Mouse (Mus musculus): ENCODE results near the gene Ifitm5. TPM values are rescaled to one million over a fixed set of nuclear protein-coding genes. Genes with fewer than 3 reads are reported as not detected.

The Ifitm5 gene
- total and polyA plus RNA-seq, 3 experiments = 0.16 to 1.6 (median 1.2) TPM

DNA sequence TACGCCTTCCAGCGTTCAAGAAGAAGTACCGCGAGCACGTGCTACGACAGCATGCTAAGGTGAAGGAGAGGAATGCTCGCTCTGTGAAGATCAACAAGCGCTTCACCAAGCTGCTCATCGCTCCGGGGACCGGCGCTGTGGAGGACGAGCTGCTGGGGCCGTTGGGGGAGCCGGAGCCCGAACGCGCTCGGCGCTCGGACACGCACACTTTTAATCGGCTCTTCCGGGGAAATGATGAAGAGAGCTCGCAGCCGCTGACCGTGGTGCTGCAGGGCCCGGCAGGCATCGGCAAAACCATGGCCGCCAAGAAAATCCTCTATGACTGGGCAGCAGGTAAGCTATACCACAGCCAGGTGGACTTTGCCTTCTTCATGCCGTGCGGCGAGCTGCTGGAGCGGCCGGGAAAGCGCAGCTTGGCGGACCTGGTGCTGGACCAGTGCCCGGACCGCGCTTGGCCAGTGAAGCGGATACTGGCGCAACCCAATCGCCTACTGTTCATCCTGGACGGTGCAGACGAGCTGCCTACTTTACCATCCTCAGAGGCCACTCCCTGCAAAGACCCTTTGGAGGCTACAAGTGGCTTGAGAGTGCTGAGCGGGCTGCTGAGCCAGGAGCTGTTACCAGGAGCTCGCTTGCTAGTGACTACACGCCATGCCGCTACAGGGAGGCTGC lies 27.6 kb downstream of the Ifitm5 start:
- no peak for ATAC-seq (ENCODE audit: extremely low read depth, insufficient number of reproducible peaks, low FRiP score, poor library complexity, severe bottlenecking)
- TF ChIP-seq GATA1 (IDR thresholded peaks at IDR 0.05; ENCODE audit: borderline replicate concordance, low read length) (no peak), TAL1 (conservative IDR thresholded peaks at IDR 0.05; ENCODE audit: low read depth, low read length) (no peak), POLR2AphosphoS5 (IDR thresholded peaks at IDR 0.05; ENCODE audit: insufficient replicate concordance, low read depth, low read length) (no peak), GATA2 (IDR thresholded peaks at IDR 0.05; ENCODE audit: borderline replicate concordance, low read depth, low read length) (no peak), CTCF (IDR thresholded peaks at IDR 0.05; ENCODE audit: low read depth, low read length) (no peak)

DNA sequence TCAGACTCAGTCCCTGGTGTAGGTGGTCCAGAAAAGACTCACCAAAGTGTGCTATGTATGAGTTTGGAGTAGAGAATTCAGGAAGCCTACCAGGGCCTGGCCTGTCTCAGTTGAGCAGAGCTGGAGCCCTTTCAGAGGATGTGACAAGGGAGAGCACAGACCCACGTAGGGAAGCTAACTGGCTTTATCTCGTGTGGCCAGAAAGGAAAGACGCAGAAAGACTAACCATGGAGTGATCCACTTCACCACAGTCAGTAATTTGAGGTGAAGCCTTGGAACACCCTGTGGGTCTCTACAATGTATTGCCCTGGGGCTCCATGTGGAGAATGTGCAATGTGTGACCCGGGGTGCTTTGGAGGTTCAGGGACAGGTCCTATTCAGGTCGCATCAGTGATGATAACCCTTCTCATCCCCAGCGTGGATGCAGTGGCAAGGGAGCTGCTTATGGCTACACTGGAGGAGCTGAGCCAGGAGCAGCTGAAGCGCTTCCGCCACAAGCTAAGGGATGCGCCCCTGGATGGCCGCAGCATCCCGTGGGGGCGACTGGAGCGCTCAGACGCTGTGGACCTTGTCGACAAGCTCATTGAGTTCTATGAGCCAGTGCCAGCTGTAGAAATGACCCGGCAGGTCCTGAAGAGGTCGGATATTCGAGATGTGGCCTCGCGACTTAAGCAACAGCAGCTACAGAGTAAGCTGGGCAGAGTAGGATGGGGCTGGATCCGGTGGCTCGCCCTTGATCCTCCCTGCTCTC lies 28.7 kb downstream of the Ifitm5 start:
- DNase-seq (ENCODE audit: low spot score) = no peak
- peak overlapping the region; percentile 51; the same call in 1 of the 2 replicates for H3K4me3 ChIP-seq (ENCODE audit: low read depth, low read length)
- TF ChIP-seq POLR2AphosphoS5 (IDR thresholded peaks at IDR 0.05; ENCODE audit: insufficient replicate concordance, low read depth, low read length) = no peak
- no peak for TF ChIP-seq GATA2 (IDR thresholded peaks at IDR 0.05; ENCODE audit: borderline replicate concordance, low read depth, low read length)
- no peak for TF ChIP-seq GATA1 (IDR thresholded peaks at IDR 0.05; ENCODE audit: borderline replicate concordance, low read length)
- no peak for TF ChIP-seq TAL1 (conservative IDR thresholded peaks at IDR 0.05; ENCODE audit: low read depth, low read length)
- TF ChIP-seq CTCF (IDR thresholded peaks at IDR 0.05; ENCODE audit: low read depth, low read length) = no peak
- H3K9me3 ChIP-seq (replicated peaks) = peaks cover 10% of the 10 kb centered on the region
- ATAC-seq (ENCODE audit: extremely low read depth, insufficient number of reproducible peaks, low FRiP score, poor library complexity, severe bottlenecking) = no peak
- no peaks in the 10 kb centered on the region for H3K36me3 ChIP-seq (replicated peaks)
- H3K4me1 ChIP-seq (ENCODE audit: insufficient read depth, low read depth, low read length) = peaks cover 52% of the 10 kb centered on the region
- H3K27me3 ChIP-seq (ENCODE audit: insufficient read depth, low read length) = peaks cover 44% of the 10 kb centered on the region

More for the DNA sequence above, 27.6 kb downstream of the Ifitm5 start:
- Histone ChIP-seq H3K9me3 (replicated peaks) (peaks cover 10% of the 10 kb centered on the region), H3K4me1 (ENCODE audit: insufficient read depth, low read depth, low read length) (peaks cover 46% of the 10 kb centered on the region), H3K36me3 (replicated peaks) (no peaks in the 10 kb centered on the region), H3K27me3 (ENCODE audit: insufficient read depth, low read length) (peaks cover 46% of the 10 kb centered on the region), H3K4me3 (ENCODE audit: low read depth, low read length) (no peak overlapping the region)
- DNase-seq (ENCODE audit: low spot score) = no peak

- Histone ChIP-seq H3K27me3 (ENCODE audit: insufficient read depth, low read length) (peaks cover 38% of the 10 kb centered on the region), H3K4me1 (ENCODE audit: insufficient read depth, low read depth, low read length) (peaks cover 52% of the 10 kb centered on the region), H3K9me3 (replicated peaks) (peaks cover 10% of the 10 kb centered on the region), H3K36me3 (replicated peaks) (no peaks in the 10 kb centered on the region), H3K4me3 (ENCODE audit: low read depth, low read length) (peak within 1 kb of the TSS; percentile 51; the same call in 1 of the 2 replicates)
- ATAC-seq (ENCODE audit: extremely low read depth, insufficient number of reproducible peaks, low FRiP score, poor library complexity, severe bottlenecking) (no peak), DNase-seq (ENCODE audit: low spot score) (no peak)
- TF ChIP-seq TAL1 (conservative IDR thresholded peaks at IDR 0.05; ENCODE audit: low read depth, low read length) (no peak), GATA1 (IDR thresholded peaks at IDR 0.05; ENCODE audit: borderline replicate concordance, low read length) (no peak), CTCF (IDR thresholded peaks at IDR 0.05; ENCODE audit: low read depth, low read length) (no peak), GATA2 (IDR thresholded peaks at IDR 0.05; ENCODE audit: borderline replicate concordance, low read depth, low read length) (no peak), POLR2AphosphoS5 (IDR thresholded peaks at IDR 0.05; ENCODE audit: insufficient replicate concordance, low read depth, low read length) (no peak)
These were observed 29.6 kb downstream of the Ifitm5 start, which contains the start of gene Nlrp6 for GRCm38 (mm10) chr7:140920418-140921029. Gene Nlrp6, plus strand, starts transcription at chr7:140920902.

GRCm38 (mm10) chr7:140919911-140920310 lies 30.2 kb downstream of the Ifitm5 start:
- no peaks in the 10 kb centered on the region for H3K36me3 ChIP-seq (replicated peaks)
- DNase-seq (ENCODE audit: low spot score) = no peak
- ATAC-seq (ENCODE audit: extremely low read depth, insufficient number of reproducible peaks, low FRiP score, poor library complexity, severe bottlenecking) = 0 out of 2 replicates have a peak, but pooled peaks have one; percentile 12
- no peak overlapping the region for H3K4me3 ChIP-seq (ENCODE audit: low read depth, low read length)
- H3K4me1 ChIP-seq (ENCODE audit: insufficient read depth, low read depth, low read length) = peaks cover 52% of the 10 kb centered on the region
- peaks cover 10% of the 10 kb centered on the region for H3K9me3 ChIP-seq (replicated peaks)
- peaks cover 34% of the 10 kb centered on the region for H3K27me3 ChIP-seq (ENCODE audit: insufficient read depth, low read length)
- no peak for TF ChIP-seq GATA1 (IDR thresholded peaks at IDR 0.05; ENCODE audit: borderline replicate concordance, low read length)
- TF ChIP-seq TAL1 (conservative IDR thresholded peaks at IDR 0.05; ENCODE audit: low read depth, low read length) = peak; percentile 62

- peaks cover 6% of the 10 kb centered on the region; the same call in 1 of the 2 replicates for H3K27me3 ChIP-seq (ENCODE audit: insufficient read depth, low read length)
- no peak for TF ChIP-seq TAL1 (conservative IDR thresholded peaks at IDR 0.05; ENCODE audit: low read depth, low read length)
- TF ChIP-seq POLR2AphosphoS5 (IDR thresholded peaks at IDR 0.05; ENCODE audit: insufficient replicate concordance, low read depth, low read length) = no peak
- no peak for TF ChIP-seq GATA2 (IDR thresholded peaks at IDR 0.05; ENCODE audit: borderline replicate concordance, low read depth, low read length)
- TF ChIP-seq CTCF (IDR thresholded peaks at IDR 0.05; ENCODE audit: low read depth, low read length) = no peak
- no peak for TF ChIP-seq GATA1 (IDR thresholded peaks at IDR 0.05; ENCODE audit: borderline replicate concordance, low read length)
- no peak for ATAC-seq (ENCODE audit: extremely low read depth, insufficient number of reproducible peaks, low FRiP score, poor library complexity, severe bottlenecking)
- H3K4me1 ChIP-seq (ENCODE audit: insufficient read depth, low read depth, low read length) = peaks cover 39% of the 10 kb centered on the region
- no peaks in the 10 kb centered on the region for H3K36me3 ChIP-seq (replicated peaks)
- H3K9me3 ChIP-seq (replicated peaks) = no peaks in the 10 kb centered on the region
- no peak overlapping the region for H3K4me3 ChIP-seq (ENCODE audit: low read depth, low read length)
- DNase-seq (ENCODE audit: low spot score) = no peak
These were observed 35.9 kb downstream of the Ifitm5 start for GRCm38 (mm10) chr7:140914031-140914690.

All from G1E (cell line).